Mouse (Mus musculus) ES-E14 (cell line): Measurements from ENCODE around the gene Rundc3a. TPM values are rescaled to one million over a fixed set of nuclear protein-coding genes. Genes with fewer than 3 reads are reported as not detected.
A peak's percentile ranks its signal among the peaks of the same experiment; 100 is the strongest.
"Not testable (repeated sequence)": the region's sequence is repeated elsewhere in the genome, so short reads cannot be mapped to it uniquely, and the experiment has no call there.

ENCODE experiments used
- DNase-seq: peaks from one replicate; pipeline ENCODE4 v3.0.0-alpha.2; 2013; ENCODE audit warnings: low read depth, low spot score
- H3K27ac ChIP-seq: 2 replicates; pipeline ENCODE4 v1.5.1; 2012; ENCODE audit warnings: low read depth, mild to moderate bottlenecking, low read length, moderate library complexity, mixed read lengths; ENCODE audit not compliant: poor library complexity, insufficient read depth, severe bottlenecking
- H3K36me3 ChIP-seq: 2 replicates; pipeline ENCODE4 v1.6.1; 2012; ENCODE audit warnings: mild to moderate bottlenecking, low read length, moderate library complexity, mixed read lengths; ENCODE audit not compliant: control insufficient read depth, poor library complexity, insufficient read depth, severe bottlenecking
- H3K4me1 ChIP-seq, 2 experiments: fragments of 150-350 bp in 1 of 2; sonication (generic) in 1 of 2; 2 replicates each; pipeline ENCODE4 v1.6.1; 2012; ENCODE audit warnings: low read length in 2 of 2, mild to moderate bottlenecking in 1 of 2, mixed read lengths in 1 of 2; ENCODE audit not compliant: control insufficient read depth in 2 of 2, insufficient read depth in 2 of 2, poor library complexity in 1 of 2
- H3K4me3 ChIP-seq, 2 experiments: fragments of 150-350 bp in 1 of 2; sonication (generic) in 1 of 2; 2 replicates each; pipeline ENCODE4 v1.5.1; 2012; ENCODE audit warnings: low read length in 2 of 2, low read depth in 1 of 2, mild to moderate bottlenecking in 1 of 2, mixed read lengths in 1 of 2; ENCODE audit not compliant: insufficient read depth in 1 of 2, poor library complexity in 1 of 2, severe bottlenecking in 1 of 2
- H3K9ac ChIP-seq: 2 replicates; pipeline ENCODE4 v1.6.1; 2012; ENCODE audit warnings: low read depth, mild to moderate bottlenecking, low read length, mixed read lengths; ENCODE audit not compliant: poor library complexity, insufficient read depth, severe bottlenecking
- H3K9me3 ChIP-seq: fragments of 150-350 bp; sonication (generic); 2 replicates; pipeline ENCODE4 v1.6.1; 2012; ENCODE audit warnings: low read depth, mild to moderate bottlenecking, low read length; ENCODE audit not compliant: control insufficient read depth, insufficient read depth
- CHD2 ChIP-seq: IDR thresholded peaks from 2 replicates; pipeline ENCODE4 v1.6.1; 2014; ENCODE audit warnings: mild to moderate bottlenecking, low read depth, low read length, inconsistent platforms
- HCFC1 ChIP-seq: IDR thresholded peaks from 2 replicates; pipeline ENCODE4 v1.6.1; 2012; ENCODE audit warnings: low read length, inconsistent platforms, borderline replicate concordance; ENCODE audit not compliant: insufficient read depth
- MAFK ChIP-seq: IDR thresholded peaks from 2 replicates; pipeline ENCODE4 v1.6.1; 2014; ENCODE audit warnings: mild to moderate bottlenecking, low read depth, low read length, inconsistent platforms; ENCODE audit not compliant: insufficient read depth
- ZC3H11A ChIP-seq: IDR thresholded peaks from 2 replicates; pipeline ENCODE4 v1.6.1; 2012; ENCODE audit warnings: low read depth, mild to moderate bottlenecking, inconsistent platforms, low read length, borderline replicate concordance
- ZNF384 ChIP-seq: IDR thresholded peaks from 2 replicates; pipeline ENCODE4 v1.6.1; 2012; ENCODE audit warnings: low read depth, low read length, inconsistent platforms
- in situ Hi-C, 2 experiments: fragments of 600-800 bp; cut with MboI; formaldehyde crosslinking; loops; one replicate each; pipeline ENCODE4 v1.15.1; 2025; ENCODE audit warnings: low sequenced_read_pairs in 2 of 2, inconsistent platforms in 1 of 2; ENCODE audit not compliant: unreplicated experiment in 2 of 2
- total RNA-seq: library from RNA; depleted of rRNA; stranded (reverse); fragments of 300-350 nt; gene quantifications from 2 replicates; pipeline ENCODE4 v1.2.3, GENCODE M21; 2012

The Rundc3a gene
- total RNA-seq, 1 experiment, result 6.7 TPM

DNA sequence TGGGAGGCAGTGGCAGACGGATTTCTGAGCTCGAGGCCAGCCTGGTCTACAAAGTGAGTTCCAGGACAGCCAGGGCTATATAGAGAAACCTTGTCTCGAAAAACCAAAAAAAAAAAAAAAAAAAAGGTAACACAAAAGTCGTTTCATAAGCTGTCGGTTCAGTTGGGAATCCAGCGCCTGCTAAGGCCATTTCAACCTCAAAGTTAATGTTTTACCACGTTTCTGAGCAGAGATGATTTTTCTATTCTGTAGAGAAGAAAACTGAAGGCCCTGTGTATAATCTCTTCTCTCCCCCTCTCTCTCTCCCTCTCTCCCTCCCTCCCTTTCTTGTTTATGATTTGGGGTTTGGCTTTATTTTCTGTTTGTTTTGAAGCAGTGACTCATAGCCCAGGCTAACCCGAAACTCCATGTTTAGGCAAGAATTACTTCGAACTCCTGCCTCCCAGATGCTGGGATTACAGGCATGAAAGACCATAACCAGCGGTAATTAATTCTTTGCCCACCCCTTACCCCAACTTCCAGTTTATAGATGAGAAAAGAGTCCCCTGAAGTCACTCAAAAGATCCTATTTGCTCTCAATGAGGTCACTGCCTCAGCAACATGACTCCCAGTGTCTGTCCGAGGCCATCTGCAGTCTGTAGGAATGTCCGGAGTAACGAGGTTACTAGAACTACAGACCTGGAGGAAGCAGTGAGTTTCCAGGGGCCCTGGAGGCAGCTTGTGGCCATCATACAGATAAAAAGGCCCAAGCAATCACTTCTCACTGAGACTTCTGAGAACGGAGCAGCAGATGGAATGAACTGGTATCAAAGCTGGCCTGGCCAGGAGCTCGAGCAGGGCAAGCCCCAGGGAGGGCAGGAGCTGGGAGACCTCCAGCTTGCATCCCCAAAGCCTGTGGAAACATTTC, 15.9 kb downstream of the Rundc3a start:
- Histone ChIP-seq H3K4me3 (peak overlapping the region; percentile 61 to 70), H3K9me3 (no peaks in the 10 kb centered on the region), H3K27ac (peak overlapping the region; percentile 89), H3K9ac (peak overlapping the region; percentile 87), H3K4me1 (peaks cover 0 to 13% of the 10 kb centered on the region in 2 experiments; a peak in 2 of 4 replicates), H3K36me3 (peaks cover 18% of the 10 kb centered on the region)
- TF ChIP-seq MAFK (no peak), HCFC1 (no peak), ZC3H11A (no peak), ZNF384 (peak; percentile 50; the same call in 1 of the 2 replicates), CHD2 (no peak)
- DNase-seq, result no peak
- in situ Hi-C loops, result no loop called here

DNA sequence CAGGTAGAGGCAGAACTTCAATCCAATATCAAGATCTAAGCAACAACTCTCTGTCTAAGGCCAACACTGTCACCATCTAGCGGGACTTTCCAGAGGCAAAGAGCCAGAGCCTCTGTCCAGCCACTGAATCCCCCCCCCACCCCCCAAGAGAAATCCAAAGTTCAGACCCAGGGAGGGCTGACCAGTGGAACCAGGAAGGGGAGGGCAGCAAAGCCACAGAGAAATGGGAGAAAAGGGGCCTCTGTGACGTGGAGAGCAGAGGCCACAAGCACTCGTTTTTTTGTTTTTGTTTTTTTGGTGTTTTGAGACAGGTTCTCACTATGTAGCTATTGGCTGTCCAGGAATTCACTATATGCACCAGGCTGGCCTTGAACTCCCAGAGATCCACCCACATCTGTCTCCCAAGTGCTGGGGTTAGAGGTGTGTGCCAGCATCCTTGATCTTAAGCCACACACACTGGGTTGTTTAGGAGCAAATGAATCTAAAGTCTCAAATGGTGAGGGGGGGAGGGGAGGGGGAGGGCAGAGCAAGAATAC, 16.7 kb downstream of the Rundc3a start:
- no peak for DNase-seq
- Histone ChIP-seq H3K9ac (peak overlapping the region; percentile 46; the same call in 1 of the 2 replicates), H3K36me3 (peaks cover 11% of the 10 kb centered on the region), H3K9me3 (no peaks in the 10 kb centered on the region), H3K27ac (no peak overlapping the region), H3K4me3 (no peak overlapping the region), H3K4me1 (peaks cover 0 to 10% of the 10 kb centered on the region in 2 experiments; a peak in 2 of 4 replicates)
- no peak for TF ChIP-seq MAFK
- TF ChIP-seq HCFC1, result no peak
- no peak for TF ChIP-seq ZC3H11A
- no peak for TF ChIP-seq CHD2
- TF ChIP-seq ZNF384, result no peak
- in situ Hi-C loops, result loop anchor here (5.0 kb wide), 2 partner anchors 108 to 118 kb away; no protein-coding TSS in a partner anchor

DNA sequence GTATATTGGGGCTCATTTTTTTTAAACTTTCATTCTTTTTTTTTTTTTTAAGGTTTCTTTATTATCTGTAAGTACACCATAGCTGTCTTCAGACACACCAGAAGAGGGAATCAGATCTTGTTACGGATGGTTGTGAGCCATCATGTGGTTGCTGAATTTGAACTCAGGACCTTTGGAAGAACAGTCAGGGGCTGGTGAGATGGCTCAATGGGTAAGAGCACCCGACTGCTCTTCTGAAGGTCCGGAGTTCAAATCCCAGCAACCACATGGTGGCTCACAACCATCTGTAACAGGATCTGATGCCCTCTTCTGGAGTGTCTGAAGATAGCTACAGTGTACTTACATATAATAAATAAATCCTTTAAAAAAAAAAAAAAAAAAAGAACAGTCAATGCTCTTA, 17.1 kb downstream of the Rundc3a start:
- not testable (repeated sequence) for H3K9me3 ChIP-seq, H3K4me3 ChIP-seq, H3K27ac ChIP-seq, H3K9ac ChIP-seq, DNase-seq, H3K36me3 ChIP-seq
- H3K4me1 ChIP-seq, result peaks cover 0 to 13% of the 10 kb centered on the region in 2 experiments; a peak in 2 of 4 replicates
- in situ Hi-C loops, result loop anchor here (5.0 kb wide), 2 partner anchors 108 to 118 kb away; no protein-coding TSS in a partner anchor

DNA sequence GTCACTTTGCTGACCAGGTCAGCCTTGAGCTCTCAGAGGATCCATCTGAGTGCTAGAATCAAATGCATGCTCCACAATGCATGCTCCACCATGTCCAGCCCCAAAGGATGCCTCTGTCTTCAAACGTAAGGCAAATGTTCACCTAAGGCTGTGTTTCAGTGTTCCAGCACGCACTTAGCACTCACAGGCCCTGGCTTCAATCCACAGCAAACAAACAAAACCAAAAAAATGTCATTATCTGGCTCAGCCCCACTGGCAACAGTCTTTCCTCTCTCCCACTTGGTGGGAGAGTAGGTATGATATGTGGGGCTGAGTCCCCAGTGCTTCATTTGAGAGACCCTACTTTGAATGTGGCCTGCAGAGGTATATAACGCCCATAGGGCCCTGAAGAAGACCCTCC, 17.9 kb downstream of the Rundc3a start:
- in situ Hi-C loops, result loop anchor here (5.0 kb wide), 2 partner anchors 109 to 119 kb away; no protein-coding TSS in a partner anchor

More for the DNA sequence above, 17.9 kb downstream of the Rundc3a start:
- DNase-seq, result no peak
- Histone ChIP-seq H3K27ac (no peak overlapping the region), H3K4me3 (no peak overlapping the region), H3K9me3 (no peaks in the 10 kb centered on the region), H3K9ac (no peak overlapping the region), H3K36me3 (no peaks in the 10 kb centered on the region), H3K4me1 (peaks cover 0 to 13% of the 10 kb centered on the region in 2 experiments; a peak in 2 of 4 replicates)
- TF ChIP-seq ZC3H11A, result no peak
- TF ChIP-seq ZNF384, result no peak
- TF ChIP-seq HCFC1, result no peak
- TF ChIP-seq CHD2, result no peak
- TF ChIP-seq MAFK, result no peak
